Mouse (Mus musculus) hematopoietic stem cell, adult 5-6 weeks (primary cell): ENCODE data around the gene Wnt9b. TPM values are rescaled to one million over a fixed set of nuclear protein-coding genes. Genes with fewer than 3 reads are reported as not detected.

Source experiments
- ATAC-seq, 2 experiments: fragments of 125-278 bp in 1 of 2; replicated peaks in 1 of 2; 2 replicates each; pipeline ENCODE4 v1.8.0; 2016 to 2017; ENCODE audit warnings: inconsistent platforms in 2 of 2, mild to moderate bottlenecking in 2 of 2, moderate number of reproducible peaks in 2 of 2, low read depth in 1 of 2, moderate TSS enrichment in 1 of 2; ENCODE audit not compliant: low FRiP score in 2 of 2, poor library complexity in 2 of 2, severe bottlenecking in 2 of 2, insufficient read depth in 1 of 2, low TSS enrichment in 1 of 2
- total RNA-seq: library from RNA; stranded (forward); fragments of 172-1452, 232-1000 nt; gene quantifications from 2 replicates; pipeline ENCODE4 v1.2.3, GENCODE M21; 2017

Wnt9b gene
- total RNA-seq, 1 experiment from 2014 or later: not detected

DNA sequence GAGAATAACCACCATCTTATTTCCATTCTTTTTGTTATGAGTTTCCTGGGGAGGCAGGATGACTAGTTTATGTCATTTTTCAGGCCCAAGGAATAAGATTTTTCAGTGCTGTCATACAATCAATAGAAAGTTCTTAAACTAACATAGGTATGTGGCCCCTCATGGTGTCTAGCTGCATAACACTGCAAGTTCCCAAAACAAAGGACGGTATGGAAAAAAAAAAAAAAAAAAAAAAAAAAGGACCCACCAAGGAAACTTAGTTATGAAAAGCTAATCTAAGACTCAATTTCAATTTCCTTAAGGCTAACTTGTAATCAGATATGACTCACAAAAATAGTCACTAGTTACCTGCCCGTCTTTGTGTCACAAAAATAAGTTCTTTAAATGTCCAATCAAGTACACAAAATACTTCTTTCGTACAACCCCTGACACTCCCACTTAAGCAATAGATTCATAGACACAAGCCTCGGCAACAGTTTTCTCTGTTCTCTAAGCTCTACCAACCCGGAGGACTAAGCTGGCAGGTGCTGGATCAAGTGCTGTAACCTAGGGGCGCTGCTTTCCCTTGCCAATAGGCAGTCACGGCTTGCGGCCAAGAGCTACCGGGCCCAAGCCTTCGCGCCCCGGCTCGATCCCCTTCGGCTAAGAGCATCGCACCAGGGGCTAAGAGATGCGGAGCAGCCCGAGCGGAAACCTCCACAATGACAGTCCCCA, 52.6 kb downstream of the Wnt9b start:
- peak in 1 of 2 experiments; percentile 28; a peak in 3 of 4 replicates for ATAC-seq

DNA sequence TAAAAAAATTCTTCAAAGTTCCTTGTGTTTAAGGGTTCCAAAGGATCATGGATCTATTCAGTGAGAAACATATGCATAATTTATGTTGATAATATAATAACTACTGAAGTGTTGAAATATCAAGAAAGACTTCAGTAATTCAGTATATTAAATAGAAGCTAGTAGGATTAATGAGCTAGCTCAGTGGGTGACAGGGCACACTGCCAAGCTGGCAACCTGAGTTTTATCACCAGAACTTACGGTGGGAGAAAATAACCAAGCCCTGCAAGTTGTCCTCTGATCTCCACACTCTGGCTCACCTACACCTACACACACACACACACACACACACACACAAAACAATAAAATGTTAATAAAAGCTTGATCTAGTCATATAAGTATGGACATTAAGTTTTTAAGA, 56.4 kb downstream of the Wnt9b start:
- ATAC-seq: no peak

DNA sequence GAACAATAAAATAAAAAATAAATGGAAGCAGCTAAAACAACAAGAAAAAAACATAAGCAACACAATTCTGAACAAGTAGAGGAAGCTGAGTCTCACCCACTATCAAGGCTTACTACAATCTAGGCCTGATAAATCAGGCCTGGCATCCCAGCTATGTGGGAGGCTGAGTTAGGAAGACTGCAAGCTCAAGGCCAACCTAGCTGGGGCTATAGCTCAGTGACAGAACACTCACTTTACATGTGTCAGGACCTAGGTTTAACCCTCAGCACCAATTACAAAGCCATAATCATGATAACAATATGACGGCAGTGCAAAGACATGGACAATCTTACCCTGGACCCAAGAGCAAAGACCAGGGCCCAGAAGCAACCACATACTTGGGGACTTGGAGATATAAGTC, 58.6 kb downstream of the Wnt9b start:
- ATAC-seq: no peak

DNA sequence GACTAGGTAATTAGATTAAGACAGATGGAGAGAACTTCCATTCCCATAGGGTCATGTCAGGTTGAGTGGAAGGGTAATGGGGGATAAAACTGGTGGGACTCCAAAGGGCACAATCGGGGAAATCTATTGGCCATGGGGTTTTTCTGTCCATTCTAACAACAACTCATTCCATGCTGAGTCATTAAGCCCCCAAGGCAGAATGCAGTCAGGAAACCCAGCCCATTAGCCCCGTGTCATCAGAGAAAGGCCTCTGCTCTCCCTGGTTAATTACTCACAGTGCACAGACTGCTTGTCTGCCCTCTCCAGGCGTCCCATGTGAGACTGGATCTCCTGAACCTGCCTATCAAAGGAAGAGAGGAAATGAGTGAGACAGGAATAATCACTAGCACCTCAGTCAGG, 60.6 kb downstream of the Wnt9b start:
- ATAC-seq: no peak

DNA sequence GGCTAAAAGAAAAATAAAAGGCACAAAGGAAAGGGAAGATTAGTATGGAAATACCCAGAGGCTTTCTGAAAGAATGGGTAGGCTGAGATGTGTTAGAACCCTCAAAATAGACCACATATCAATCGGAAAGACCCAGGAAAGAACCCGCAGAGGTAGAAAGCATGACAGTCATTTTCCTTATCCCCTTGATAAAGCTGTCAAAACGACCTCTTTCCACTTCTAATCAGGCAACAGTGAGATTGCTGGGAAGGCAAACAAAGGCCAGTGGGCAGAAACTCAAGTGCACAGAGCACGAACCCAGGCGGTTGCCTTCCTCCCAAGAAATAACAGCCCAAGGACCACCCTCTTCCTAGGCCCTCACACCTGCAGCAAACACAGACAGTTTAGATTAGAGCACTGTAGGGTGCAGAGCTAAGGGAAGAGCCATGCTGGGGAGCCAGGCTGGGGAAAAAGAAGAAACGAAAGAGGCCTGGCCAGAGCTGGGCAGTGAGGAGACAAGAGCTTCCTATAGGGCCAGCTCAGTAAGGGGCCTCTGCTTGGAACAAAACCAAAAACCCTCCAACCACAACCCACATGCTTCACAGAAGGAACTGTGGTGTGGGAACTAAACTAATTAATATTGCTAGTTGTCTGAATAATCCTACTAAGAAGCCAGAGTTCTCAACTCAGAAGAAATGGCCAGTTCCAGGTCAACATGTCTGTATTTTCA, 61.2 kb downstream of the Wnt9b start:
- no peak for ATAC-seq

DNA sequence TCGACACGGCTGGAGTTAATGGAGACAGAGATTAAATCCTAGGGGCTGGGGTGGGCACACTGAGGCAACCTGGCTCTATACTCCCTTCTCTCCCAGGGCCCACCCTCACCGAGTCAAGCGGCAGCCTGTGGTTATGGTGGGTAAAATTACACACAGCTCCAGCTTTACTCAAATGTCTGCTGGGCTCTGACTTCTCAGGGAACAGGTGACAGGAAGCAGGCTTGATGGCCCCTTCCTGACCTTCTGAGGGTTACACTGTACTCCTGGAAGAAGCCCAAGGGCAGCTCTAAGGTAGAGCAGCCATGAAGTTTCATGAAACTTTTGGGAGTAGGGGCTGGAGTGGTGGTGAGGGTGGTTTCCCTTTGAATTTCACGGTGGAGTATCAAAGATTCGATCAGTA, 62.9 kb downstream of the Wnt9b start:
- ATAC-seq: peak; percentile 53 to 65

DNA sequence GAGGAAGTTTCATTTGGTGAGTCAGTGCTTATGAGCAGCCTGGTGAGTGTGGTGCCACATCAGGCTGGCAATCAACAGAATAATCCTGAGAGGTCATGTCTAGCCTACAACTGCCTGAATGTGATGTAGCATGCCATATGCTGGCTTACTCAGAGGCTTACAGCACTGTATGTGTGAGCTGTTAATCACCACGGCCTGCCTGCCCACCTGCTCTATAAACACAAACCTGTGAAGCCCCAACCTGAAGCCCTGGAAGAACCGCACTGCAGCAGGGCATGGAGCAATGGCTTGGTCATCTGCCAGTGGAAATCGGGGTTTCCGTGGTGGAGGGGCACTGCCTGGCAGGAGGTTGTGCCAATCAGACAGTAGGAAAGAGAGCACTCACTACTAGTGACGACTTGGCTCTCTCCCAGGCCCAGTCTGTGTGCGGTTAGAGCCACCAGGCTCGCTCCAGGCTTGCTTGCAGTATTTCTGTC, 64.3 kb downstream of the Wnt9b start:
- ATAC-seq: peak; percentile 68 to 79

DNA sequence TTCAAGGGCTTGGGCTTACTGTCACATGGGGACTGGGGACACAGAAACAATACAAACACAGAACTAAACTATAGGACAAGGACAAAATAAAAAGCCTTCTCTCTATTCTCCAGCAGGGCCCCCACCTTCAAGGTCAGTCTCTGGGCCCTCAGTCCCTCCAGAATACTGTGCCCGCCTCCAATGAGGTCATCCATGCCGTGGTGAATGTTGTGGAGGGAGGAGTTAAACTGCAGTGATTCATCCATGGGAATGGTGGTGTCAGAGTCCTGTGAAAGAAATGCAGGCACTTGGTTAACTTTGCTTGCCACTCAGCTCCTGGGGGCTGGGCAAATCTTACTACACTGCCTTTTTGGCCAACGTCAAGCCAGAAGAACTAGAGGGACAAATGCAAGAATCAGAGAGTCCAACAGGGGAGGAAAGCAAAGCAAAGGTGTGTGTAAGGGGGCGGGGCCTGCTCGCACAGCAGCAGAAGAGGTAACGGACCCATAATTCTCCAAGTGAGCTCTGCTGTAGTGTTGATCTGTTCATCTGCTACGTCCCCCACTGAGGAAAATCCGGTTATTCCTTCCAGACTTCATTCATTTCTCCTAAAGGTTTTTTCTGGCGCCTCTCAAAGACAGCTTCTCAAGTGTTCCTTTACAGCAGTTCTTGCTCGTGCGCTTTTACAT, 65.8 kb downstream of the Wnt9b start:
- ATAC-seq: no peak

Other genes with a start within 250 kb of the Wnt9b start
- not detected in 2 replicates for gene Lrrc37a, start 245.2 kb downstream of the Wnt9b start, total RNA-seq
- not detected in 2 replicates for gene Gm884, start 128.7 kb downstream of the Wnt9b start, total RNA-seq
- gene Lyzl6, start 110.9 kb downstream of the Wnt9b start, total RNA-seq: not detected in 2 replicates
- not detected in 2 replicates for gene Rprml, start 100.3 kb downstream of the Wnt9b start, total RNA-seq
- 44.7 and 55.5 TPM in 2 replicates for gene Gosr2, start 51.9 kb downstream of the Wnt9b start, total RNA-seq
- gene Wnt3, start 24.3 kb upstream of the Wnt9b start, total RNA-seq: not detected in 2 replicates
- gene Nsf, start 204.2 kb upstream of the Wnt9b start, total RNA-seq: 22.8 and 29.5 TPM in 2 replicates
- 36.6 and 39.3 TPM in 2 replicates for gene Arf2, start 216.9 kb upstream of the Wnt9b start, total RNA-seq